Mouse (Mus musculus): ENCODE data around the gene Anapc2.

Anapc2 gene

DNA sequence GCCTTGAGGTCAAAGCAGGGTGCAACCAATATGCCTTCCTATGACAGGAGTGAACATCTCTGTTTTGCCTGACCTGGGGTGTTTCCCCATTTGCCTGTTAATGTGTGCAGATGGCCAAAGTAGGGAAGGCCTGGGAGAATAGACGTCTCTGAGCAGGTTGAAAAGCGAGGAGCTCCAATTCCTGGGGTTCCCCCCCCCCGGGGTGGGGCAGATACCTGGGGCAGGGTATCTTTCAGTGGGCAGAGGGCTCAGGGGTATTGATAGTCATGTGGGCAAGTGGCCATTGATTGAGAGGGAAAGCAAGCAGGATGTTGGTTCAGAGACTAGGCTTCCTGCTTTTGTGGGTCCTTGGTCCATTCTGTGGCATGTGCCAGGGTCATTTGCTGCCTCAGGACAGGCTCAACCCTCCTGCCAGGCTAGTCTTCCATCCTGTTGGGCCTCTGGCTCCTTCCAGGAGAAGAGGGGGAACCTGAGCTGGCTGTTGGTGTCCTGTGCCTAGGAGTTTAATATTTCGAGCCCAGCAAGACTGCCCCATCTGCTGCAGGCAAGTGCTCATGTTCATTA, 4.5 kb upstream of the Anapc2 start:
- no peak for DNase-seq (ENCODE audit: low read depth, low spot score)

- DNase-seq (ENCODE audit: low read depth, low spot score) = no peak
Observed at GRCm38 (mm10) chr2:25272515-25272914, 237 bp downstream of the Anapc2 start.

GRCm38 (mm10) chr2:25273010-25273409, 732 bp downstream of the Anapc2 start:
- no peak for DNase-seq (ENCODE audit: low read depth, low spot score)

GRCm38 (mm10) chr2:25278928-25279882, 6.9 kb downstream of the Anapc2 start:
- DNase-seq (ENCODE audit: low read depth, low spot score) = no peak

GRCm38 (mm10) chr2:25285551-25285950, 13.3 kb downstream of the Anapc2 start:
- DNase-seq (ENCODE audit: low read depth, low spot score) = no peak

GRCm38 (mm10) chr2:25286314-25286713, 14.0 kb downstream of the Anapc2 start:
- no peak for DNase-seq (ENCODE audit: low read depth, low spot score)

GRCm38 (mm10) chr2:25286837-25287636, 14.8 kb downstream of the Anapc2 start:
- no peak for DNase-seq (ENCODE audit: low read depth, low spot score)

DNA sequence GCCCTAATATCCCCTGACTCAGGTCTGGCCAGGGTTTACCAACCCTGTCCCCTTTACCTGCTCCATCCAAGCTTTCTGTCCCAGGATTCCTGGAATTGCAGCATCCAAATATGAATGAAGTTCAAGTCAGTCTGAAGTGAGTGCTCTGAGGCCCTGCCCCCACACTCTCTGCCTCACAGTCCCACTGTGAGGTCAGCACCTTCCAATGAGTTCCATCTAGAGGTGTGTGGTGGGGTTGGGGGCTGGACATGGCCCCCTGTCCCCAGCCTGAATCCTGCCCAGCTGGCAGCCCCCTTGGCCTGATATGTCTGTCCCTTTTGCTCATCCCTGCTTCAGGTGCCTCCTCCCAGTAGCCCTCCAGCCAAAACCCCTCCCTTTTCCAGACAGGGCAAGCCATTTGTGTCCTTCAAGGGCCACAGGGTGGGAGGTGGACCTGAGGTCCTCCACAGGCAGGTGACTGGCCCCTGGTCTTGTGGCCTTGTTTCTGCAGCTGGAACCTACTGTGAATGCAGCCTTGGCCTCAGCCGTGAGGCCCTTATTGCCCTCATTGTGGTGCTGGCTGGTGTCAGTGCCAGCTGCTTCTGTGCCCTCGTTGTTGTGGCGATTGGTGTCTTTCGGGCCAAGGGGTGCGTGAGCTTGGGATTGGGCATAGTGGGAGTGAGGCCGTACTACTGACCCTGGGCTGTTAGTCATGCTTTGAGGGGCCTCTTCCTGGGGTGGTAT, 15.8 kb downstream of the Anapc2 start, which contains the start of gene Tmem210:
Tmem210 (plus strand) TSS at position 219 of the 723 bp plus-strand sequence.
- DNase-seq (ENCODE audit: low read depth, low spot score) = no peak

- no peak for DNase-seq (ENCODE audit: low read depth, low spot score)
Observed at GRCm38 (mm10) chr2:25288734-25289345, 16.6 kb downstream of the Anapc2 start.

DNA sequence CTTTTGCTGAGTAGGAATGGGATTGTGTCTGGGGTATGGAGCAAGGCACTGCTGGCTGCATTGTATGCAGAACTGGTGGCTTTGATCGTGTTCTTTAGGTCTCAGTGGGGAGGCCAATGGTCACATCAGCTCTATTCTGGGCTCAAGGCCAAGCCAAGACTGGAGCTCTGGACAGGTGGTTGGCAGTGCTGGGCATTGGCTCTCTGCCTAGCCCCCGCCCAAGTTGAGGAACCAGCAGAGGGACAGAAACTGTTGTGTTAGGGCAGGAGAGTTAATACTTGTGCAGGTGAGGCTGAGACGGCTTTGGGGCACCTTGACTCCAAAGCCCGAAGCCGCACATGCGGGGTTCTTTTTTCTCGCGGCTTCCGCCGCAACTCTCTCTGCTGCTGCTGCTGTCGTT, 17.4 kb downstream of the Anapc2 start, which contains the start of gene Lrrc26:
Lrrc26 (plus strand) TSS at position 265 of the 400 bp plus-strand sequence.
- no peak for DNase-seq (ENCODE audit: low read depth, low spot score)

- DNase-seq (ENCODE audit: low read depth, low spot score) = no peak
Observed at GRCm38 (mm10) chr2:25290101-25290815, 18.0 kb downstream of the Anapc2 start.

DNA sequence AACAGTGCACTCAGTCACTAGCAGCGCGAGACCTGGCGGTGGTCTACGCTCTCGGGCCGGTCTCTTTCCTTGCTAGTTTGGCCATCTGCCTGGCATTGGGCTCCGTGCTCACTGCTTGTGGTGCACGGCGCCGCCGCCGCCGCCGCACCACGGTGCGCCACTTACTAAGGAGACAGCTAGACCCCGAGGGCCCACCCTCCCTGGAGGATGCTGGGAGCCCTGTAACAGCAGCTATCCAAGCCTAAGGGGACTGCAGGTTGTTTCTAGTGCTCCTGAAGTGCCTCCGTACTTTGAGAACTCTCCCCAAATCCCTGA, 18.5 kb downstream of the Anapc2 start:
- no peak for DNase-seq (ENCODE audit: low read depth, low spot score)

GRCm38 (mm10) chr2:25291184-25292053, 19.1 kb downstream of the Anapc2 start:
- no peak for DNase-seq (ENCODE audit: low read depth, low spot score)

- no peak for DNase-seq (ENCODE audit: low read depth, low spot score)
Observed at GRCm38 (mm10) chr2:25292054-25292544, 19.8 kb downstream of the Anapc2 start.

DNA sequence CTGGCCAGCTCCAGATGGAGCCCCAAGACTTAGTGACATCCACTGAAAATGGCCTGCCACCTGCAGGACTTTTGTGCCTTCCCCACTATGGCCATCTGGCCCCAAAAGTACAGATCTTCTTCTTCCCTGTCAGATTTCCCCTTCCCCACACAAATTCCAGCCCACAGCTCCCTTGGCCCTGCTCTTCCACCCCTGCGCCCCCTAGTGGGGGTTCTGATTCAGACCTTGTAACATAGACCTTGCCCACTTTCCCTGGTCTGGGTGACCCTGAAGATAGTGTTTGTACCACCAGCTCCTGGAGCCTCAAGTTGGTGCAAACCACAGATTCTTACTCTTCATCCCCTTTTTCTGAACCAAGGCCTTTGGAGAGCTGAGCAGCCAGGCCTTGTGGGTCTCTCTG, 20.6 kb downstream of the Anapc2 start:
- DNase-seq (ENCODE audit: low read depth, low spot score) = peak; percentile 68

DNA sequence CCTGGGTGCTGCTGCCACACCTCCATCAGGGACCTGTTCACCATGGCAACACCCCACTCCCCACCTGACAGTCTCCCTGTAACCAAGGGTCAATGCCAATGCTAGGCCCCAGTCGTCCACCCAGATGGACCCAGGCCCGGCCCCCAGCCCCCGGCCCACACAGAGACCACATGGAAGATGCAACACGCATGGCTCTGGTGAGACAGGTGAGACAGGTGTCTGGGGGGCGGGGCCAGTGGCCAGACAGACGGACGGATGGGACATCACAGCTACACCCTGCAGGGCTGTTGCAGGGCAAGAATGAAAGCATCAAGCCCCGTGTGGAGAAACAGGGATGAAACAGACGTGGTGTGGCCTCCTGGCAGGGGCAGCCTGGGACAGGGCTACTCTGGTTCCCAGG, 21.4 kb downstream of the Anapc2 start:
- DNase-seq (ENCODE audit: low read depth, low spot score) = no peak

GRCm38 (mm10) chr2:25297093-25297492, 24.8 kb downstream of the Anapc2 start:
- no peak for DNase-seq (ENCODE audit: low read depth, low spot score)

- DNase-seq (ENCODE audit: low read depth, low spot score) = no peak
Observed at GRCm38 (mm10) chr2:25298046-25298445, 25.8 kb downstream of the Anapc2 start.

GRCm38 (mm10) chr2:25303452-25303851, 31.2 kb downstream of the Anapc2 start:
- no peak for DNase-seq (ENCODE audit: low read depth, low spot score)

Data from retina, postnatal 7 days (tissue).